Mouse (Mus musculus) erythroblast, embryonic 14.5 days (primary cell): ENCODE data around the gene Kiss1r.

ENCODE experiments used
- GATA1 ChIP-seq: IDR thresholded peaks from 2 replicates; pipeline ENCODE4 v1.6.1; 2012; ENCODE audit warnings: low read length, inconsistent platforms, mixed read lengths
- TAL1 ChIP-seq: IDR thresholded peaks from 3 replicates; pipeline ENCODE4 v1.6.1; 2012; ENCODE audit warnings: low read length, inconsistent platforms, mixed read lengths

DNA sequence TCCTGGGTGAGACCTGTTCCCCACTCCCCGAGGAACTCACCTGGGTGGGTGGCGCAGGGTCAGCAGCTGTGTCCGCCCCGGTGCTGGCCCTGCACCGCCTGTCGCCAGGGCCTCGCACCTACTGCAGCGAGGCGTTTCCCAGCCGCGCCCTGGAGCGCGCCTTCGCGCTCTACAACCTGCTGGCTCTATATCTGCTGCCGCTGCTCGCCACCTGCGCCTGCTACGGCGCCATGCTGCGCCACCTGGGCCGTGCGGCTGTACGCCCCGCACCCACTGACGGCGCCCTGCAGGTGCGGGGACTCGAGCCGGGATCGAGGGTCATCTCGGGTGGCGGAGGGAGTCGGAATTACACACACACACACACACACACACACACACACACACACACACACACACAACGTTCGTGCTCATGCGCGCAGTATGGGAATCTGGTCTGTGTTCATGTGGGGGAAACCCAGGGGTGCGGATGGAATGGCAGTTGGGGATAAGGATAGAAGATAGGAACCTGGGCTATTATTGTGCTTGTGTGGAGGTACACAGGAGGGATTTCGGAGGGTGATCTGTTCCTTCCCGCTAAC is 4.3 kb downstream of the Kiss1r start, which contains the start of gene R3hdm4:
- TF ChIP-seq GATA1, result no peak
- TF ChIP-seq TAL1, result no peak
